Mouse (Mus musculus) brown adipose tissue, adult 24 weeks (tissue): ENCODE measurements around the gene Edc4. TPM values are rescaled to one million over a fixed set of nuclear protein-coding genes. Genes with fewer than 3 reads are reported as not detected.
A peak's percentile ranks its signal among the peaks of the same experiment; 100 is the strongest.

Source experiments
- H3K27ac ChIP-seq: fragments of 200-500 bp; replicated peaks from 2 replicates; pipeline ENCODE4 v1.5.1; 2012; ENCODE audit warnings: low read depth, mild to moderate bottlenecking, low read length
- H3K4me1 ChIP-seq: fragments of 200-500 bp; 2 replicates; pipeline ENCODE4 v1.6.1; 2012; ENCODE audit warnings: low read length, mixed read lengths; ENCODE audit not compliant: control insufficient read depth, insufficient read depth, insufficient read length
- H3K4me3 ChIP-seq: fragments of 200-500 bp; 2 replicates; pipeline ENCODE4 v1.5.1; 2012; ENCODE audit warnings: low read depth, mild to moderate bottlenecking, low read length, moderate library complexity; ENCODE audit not compliant: insufficient read depth
- polyA plus RNA-seq: library from polyadenylated mRNA; stranded (reverse); fragments of >200 nt; gene quantifications from 2 replicates; pipeline ENCODE4 v1.2.4, GENCODE M21; 2012; ENCODE audit not compliant: missing spikeins, insufficient read depth, insufficient read length

Gene Edc4
- polyA plus RNA-seq, 1 experiment: 6.2 TPM

GRCm38 (mm10) chr8:105856168-105856835 lies 24.4 kb upstream of the Edc4 start:
- peaks cover 8% of the 10 kb centered on the region for H3K4me1 ChIP-seq
- no peak overlapping the region for H3K27ac ChIP-seq
- peak overlapping the region; percentile 86 for H3K4me3 ChIP-seq

- Histone ChIP-seq H3K4me3 (no peak overlapping the region), H3K27ac (no peak overlapping the region), H3K4me1 (peaks cover 8% of the 10 kb centered on the region)
Measured at GRCm38 (mm10) chr8:105858495-105858894, 22.2 kb upstream of the Edc4 start.

- H3K27ac ChIP-seq: no peak overlapping the region
- H3K4me3 ChIP-seq: no peak overlapping the region
- H3K4me1 ChIP-seq: peaks cover 8% of the 10 kb centered on the region
Measured at GRCm38 (mm10) chr8:105859314-105859713, 21.4 kb upstream of the Edc4 start.

- Histone ChIP-seq H3K4me1 (peaks cover 8% of the 10 kb centered on the region), H3K4me3 (peak within 1 kb of the TSS; percentile 69), H3K27ac (peak within 1 kb of the TSS; percentile 86)
Measured at GRCm38 (mm10) chr8:105860143-105860981, 20.3 kb upstream of the Edc4 start, which contains the start of gene Nutf2. Nutf2 (plus strand) TSS chr8:105860580.

GRCm38 (mm10) chr8:105861951-105862350 lies 18.7 kb upstream of the Edc4 start:
- H3K27ac ChIP-seq: no peak overlapping the region
- H3K4me1 ChIP-seq: peaks cover 3% of the 10 kb centered on the region; the same call in 1 of the 2 replicates
- peak overlapping the region; percentile 69 for H3K4me3 ChIP-seq

- Histone ChIP-seq H3K27ac (no peak overlapping the region), H3K4me1 (no peaks in the 10 kb centered on the region)
Measured at GRCm38 (mm10) chr8:105866364-105867029, 14.2 kb upstream of the Edc4 start.

GRCm38 (mm10) chr8:105874301-105874700 lies 6.4 kb upstream of the Edc4 start:
- H3K4me3 ChIP-seq: no peak overlapping the region
- H3K27ac ChIP-seq: peak overlapping the region; percentile 86

More at GRCm38 (mm10) chr8:105866364-105867029, 14.2 kb upstream of the Edc4 start:
- no peak overlapping the region for H3K4me3 ChIP-seq

GRCm38 (mm10) chr8:105889756-105890465 lies 9.2 kb downstream of the Edc4 start:
- Histone ChIP-seq H3K27ac (no peak overlapping the region), H3K4me1 (no peaks in the 10 kb centered on the region), H3K4me3 (no peak overlapping the region)

More at GRCm38 (mm10) chr8:105874301-105874700, 6.4 kb upstream of the Edc4 start:
- peaks cover 12% of the 10 kb centered on the region; the same call in 1 of the 2 replicates for H3K4me1 ChIP-seq

GRCm38 (mm10) chr8:105890870-105891269 lies 10.2 kb downstream of the Edc4 start:
- H3K27ac ChIP-seq: no peak overlapping the region
- H3K4me1 ChIP-seq: no peaks in the 10 kb centered on the region
- H3K4me3 ChIP-seq: no peak overlapping the region

- no peak overlapping the region for H3K4me3 ChIP-seq
- no peak overlapping the region for H3K27ac ChIP-seq
Measured at GRCm38 (mm10) chr8:105892432-105892831, 11.8 kb downstream of the Edc4 start.

GRCm38 (mm10) chr8:105893339-105893738 lies 12.7 kb downstream of the Edc4 start, which contains the start of gene Nrn1l:
Nrn1l (plus strand) TSS chr8:105893567.
- no peak within 1 kb of the TSS for H3K27ac ChIP-seq
- no peak within 1 kb of the TSS for H3K4me3 ChIP-seq

More at GRCm38 (mm10) chr8:105892432-105892831, 11.8 kb downstream of the Edc4 start:
- H3K4me1 ChIP-seq: no peaks in the 10 kb centered on the region

GRCm38 (mm10) chr8:105897801-105898480 lies 17.3 kb downstream of the Edc4 start:
- H3K4me3 ChIP-seq: no peak overlapping the region
- no peak overlapping the region for H3K27ac ChIP-seq
- 0 out of 2 replicates have a peak, but pooled peaks cover 2% of the 10 kb centered on the region for H3K4me1 ChIP-seq

More at GRCm38 (mm10) chr8:105893339-105893738, 12.7 kb downstream of the Edc4 start, which contains the start of gene Nrn1l:
- no peaks in the 10 kb centered on the region for H3K4me1 ChIP-seq

GRCm38 (mm10) chr8:105900180-105900940 lies 19.7 kb downstream of the Edc4 start, which contains the start of gene Pskh1:
Pskh1 (plus strand) TSS chr8:105900441.
- Histone ChIP-seq H3K27ac (peak within 1 kb of the TSS; percentile 78), H3K4me1 (0 out of 2 replicates have a peak, but pooled peaks cover 2% of the 10 kb centered on the region), H3K4me3 (peak within 1 kb of the TSS; percentile 88)
